Mouse (Mus musculus) spleen, adult 10 weeks (tissue): ENCODE measurements around the gene Csf1. TPM values are rescaled to one million over a fixed set of nuclear protein-coding genes. Genes with fewer than 3 reads are reported as not detected.

Experiments used
- polyA plus RNA-seq: library from polyadenylated mRNA; stranded (reverse); fragments of 350-450 nt; fragmentation: Illumina TruSeq; extraction: RNeasy Lipid Tissue Mini Kit (QIAGEN cat#74804); gene quantifications from one replicate; pipeline ENCODE4 v1.2.3, GENCODE M21; 2015; ENCODE audit warnings: low replicate concordance; ENCODE audit not compliant: insufficient read depth

Csf1 gene
- 77.5 TPM for polyA plus RNA-seq

DNA sequence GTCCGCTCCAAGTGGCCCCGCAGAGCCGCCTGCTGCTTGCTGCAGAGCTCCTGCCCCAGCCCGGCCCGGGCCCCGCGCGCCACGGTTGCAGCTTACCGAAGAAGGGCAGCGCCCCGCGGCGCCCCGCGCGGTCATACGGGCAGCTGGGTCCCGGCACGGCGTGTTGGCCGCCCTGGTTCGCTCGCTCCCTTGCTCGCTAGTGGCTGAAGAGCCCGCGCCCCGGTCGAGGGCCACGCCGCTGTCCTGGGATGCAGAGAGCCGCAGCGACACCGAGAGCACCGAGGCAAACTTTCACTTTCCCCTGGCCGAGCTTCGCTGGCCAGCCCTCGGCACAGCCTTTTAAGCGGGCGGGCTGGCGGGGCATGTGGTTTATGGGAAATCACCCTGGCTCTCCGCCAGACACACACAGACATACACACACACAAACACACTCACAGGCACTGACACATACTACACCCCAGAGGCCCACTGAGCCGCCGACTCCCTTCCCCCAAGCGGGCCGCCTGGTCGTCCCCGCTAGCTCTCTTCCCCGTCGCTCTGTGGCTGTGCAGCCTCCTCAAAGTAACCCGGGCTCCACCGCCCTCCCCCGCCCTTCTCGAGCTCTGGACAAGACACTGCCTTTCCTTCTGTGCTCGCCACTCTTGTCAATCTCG is at the start of gene Csf1:
Gene Csf1, minus strand, starts transcription at position 541 of the 653 bp plus-strand sequence.

GRCm38 (mm10) chr3:107695948-107696881 is 64.1 kb downstream of the Csf1 start, which contains the start of gene Ahcyl1:
Ahcyl1 (minus strand) TSS chr3:107696560.

Other genes with a start within 250 kb of the Csf1 start
- gene Slc6a17, start 242.5 kb downstream of the Csf1 start, polyA plus RNA-seq: 0.35 TPM
- gene Ubl4b, start 205.4 kb downstream of the Csf1 start, polyA plus RNA-seq: not detected
- gene Alx3, start 165.4 kb downstream of the Csf1 start, polyA plus RNA-seq: not detected
- not detected for gene Gm10961, start 129.1 kb downstream of the Csf1 start, polyA plus RNA-seq
- 30.3 TPM for gene Strip1, start 128.8 kb downstream of the Csf1 start, polyA plus RNA-seq
- 125 TPM for gene Ahcyl1, start 63.9 kb downstream of the Csf1 start, polyA plus RNA-seq
- not detected for gene Eps8l3, start 116.8 kb upstream of the Csf1 start, polyA plus RNA-seq
- gene Gstm5, start 135.4 kb upstream of the Csf1 start, polyA plus RNA-seq: 15.1 TPM
- gene Gstm7, start 171.3 kb upstream of the Csf1 start, polyA plus RNA-seq: 1.4 TPM
- not detected for gene Gstm6, start 183.3 kb upstream of the Csf1 start, polyA plus RNA-seq
- not detected for gene Gstm3, start 208.8 kb upstream of the Csf1 start, polyA plus RNA-seq
- 30.0 TPM for gene Gstm2, start 226.0 kb upstream of the Csf1 start, polyA plus RNA-seq